Mouse (Mus musculus) left cerebral cortex, adult 8-10 months (tissue): ENCODE data around the gene Olfr1448. TPM values are rescaled to one million over a fixed set of nuclear protein-coding genes. Genes with fewer than 3 reads are reported as not detected.
"Not testable (repeated sequence)": the region's sequence is repeated elsewhere in the genome, so short reads cannot be mapped to it uniquely, and the experiment has no call there.

ENCODE experiments used
- DNase-seq, 2 experiments: peaks; one replicate each; pipeline ENCODE4 v3.0.0; 2022; ENCODE audit warnings: low spot score in 2 of 2
- total RNA-seq, 4 experiments: library from RNA; stranded (reverse); gene quantifications; 2 replicates each; pipeline ENCODE4 v1.2.4; 2022

Olfr1448 gene
- not detected for total RNA-seq

GRCm38 (mm10) chr19:12924319-12924718 is at the start of gene Olfr1448:
Olfr1448 (minus strand) TSS chr19:12924419.
- no peak for DNase-seq

DNA sequence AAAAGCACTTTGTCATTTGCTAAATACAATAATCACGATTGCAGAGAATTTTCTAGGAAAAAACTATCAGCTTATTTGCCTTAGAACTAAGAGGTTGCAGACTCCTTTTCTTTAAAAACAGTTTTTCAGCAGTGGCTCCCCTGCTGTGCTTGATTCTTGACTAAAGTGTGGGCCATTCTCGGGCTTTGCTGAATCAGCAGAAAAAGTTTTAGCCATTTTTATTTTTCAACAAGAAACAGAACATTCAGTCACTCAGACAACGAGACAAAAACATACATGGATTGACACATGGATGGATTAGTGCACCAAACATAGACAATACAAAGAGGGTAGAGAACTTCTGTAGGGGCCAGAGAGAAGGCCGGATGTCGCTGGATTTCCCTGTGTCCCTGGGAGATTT is 45.9 kb upstream of the Olfr1448 start:
- DNase-seq = not testable (repeated sequence)

- DNase-seq = no peak
Measured at GRCm38 (mm10) chr19:12949958-12950357, 25.7 kb upstream of the Olfr1448 start, which contains the start of gene Olfr1450. Olfr1450 (plus strand) TSS chr19:12950258.

DNA sequence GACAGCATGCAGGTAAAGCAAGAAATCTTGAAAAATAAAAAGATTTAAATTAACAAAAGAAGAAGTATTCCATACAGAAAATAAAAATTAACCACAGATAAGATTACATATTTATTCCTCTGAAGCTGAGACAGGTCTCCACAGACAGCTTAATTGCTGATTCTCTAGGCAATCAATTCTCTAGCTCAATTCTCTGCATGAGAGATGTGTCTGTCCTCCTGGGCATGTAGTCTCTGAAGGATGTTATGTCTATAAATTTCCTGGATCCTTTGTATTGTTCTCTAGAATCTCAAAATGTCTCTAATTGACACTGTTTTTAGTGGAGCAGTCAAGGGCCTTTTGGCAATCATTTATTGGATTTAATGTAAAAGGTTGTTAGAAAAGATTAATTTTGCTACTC is 6.3 kb upstream of the Olfr1448 start, which contains the start of gene Olfr1449:
TSS of gene Olfr1449 (plus strand) at position 301 of the 400 bp plus-strand sequence.
- no peak for DNase-seq

- no peak for DNase-seq
Measured at GRCm38 (mm10) chr19:12903643-12904042, 20.6 kb downstream of the Olfr1448 start, which contains the start of gene Olfr1447. Olfr1447 (minus strand) TSS chr19:12903743.

DNA sequence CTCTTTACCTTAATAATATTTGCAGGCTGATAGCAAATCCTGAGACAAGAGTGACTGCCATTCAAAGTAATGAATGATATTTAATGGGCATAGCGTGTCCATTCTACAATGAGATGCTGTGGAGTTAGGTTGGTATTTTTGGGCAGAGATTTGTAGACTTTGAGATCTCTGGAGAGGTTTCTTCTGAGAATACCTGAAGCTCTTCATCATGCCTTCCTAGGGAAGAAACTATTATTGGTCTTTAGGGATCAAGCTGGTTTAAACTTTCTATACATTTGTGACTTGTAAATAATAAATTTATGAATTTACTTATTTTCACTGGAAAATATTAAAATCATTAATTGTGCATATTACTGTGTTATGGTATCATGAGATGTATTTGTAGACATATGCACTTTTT is 30.8 kb downstream of the Olfr1448 start, which contains the start of gene Olfr1446:
TSS of gene Olfr1446 (minus strand) at position 101 of the 400 bp plus-strand sequence.
- no peak for DNase-seq

DNA sequence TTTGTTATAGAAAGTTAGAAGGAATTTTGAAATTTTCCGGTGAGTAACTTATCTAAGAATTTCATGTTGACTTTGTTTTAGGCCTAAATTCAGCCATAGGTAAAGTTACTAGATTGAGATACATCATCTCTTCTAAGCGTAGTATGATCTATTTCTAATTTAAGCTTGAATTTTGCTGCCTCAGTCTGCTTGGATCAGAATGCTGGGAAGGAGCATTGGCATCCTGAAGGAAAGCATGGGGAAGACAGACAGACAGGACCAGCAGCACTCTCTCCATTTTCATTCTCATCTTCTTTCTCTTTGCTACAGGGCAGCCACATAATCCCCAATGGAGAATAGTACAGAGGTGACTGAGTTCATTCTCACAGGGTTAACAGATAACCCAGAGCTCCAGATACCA is 40.7 kb downstream of the Olfr1448 start, which contains the start of gene Olfr1445:
TSS of gene Olfr1445 (plus strand) at position 301 of the 400 bp plus-strand sequence.
- no peak for DNase-seq

Other genes with a start within 250 kb of the Olfr1448 start
- gene Olfr1443, start 246.3 kb downstream of the Olfr1448 start, total RNA-seq = not detected
- not detected for gene Keg1, start 228.6 kb downstream of the Olfr1448 start, total RNA-seq
- 1 to 10 TPM; 3.2 to 4.3 (median 3.4) TPM for gene Cntf, start 158.8 kb downstream of the Olfr1448 start, total RNA-seq
- gene Zfp91, start 128.3 kb downstream of the Olfr1448 start, total RNA-seq = 10 to 100 TPM; 85.2 to 96.0 (median 91.8) TPM
- gene Lpxn, start 128.2 kb downstream of the Olfr1448 start, total RNA-seq = 1 to 10 TPM; 1.5 to 3.8 (median 2.1) TPM
- gene Gm5244, start 77.7 kb downstream of the Olfr1448 start, total RNA-seq = not detected
- gene Olfr1444, start 67.1 kb downstream of the Olfr1448 start, total RNA-seq = not detected
- gene Olfr1445, start 40.6 kb downstream of the Olfr1448 start, total RNA-seq = not detected
- gene Olfr1446, start 30.9 kb downstream of the Olfr1448 start, total RNA-seq = not detected
- not detected for gene Olfr1447, start 20.7 kb downstream of the Olfr1448 start, total RNA-seq
- not detected for gene Olfr1449, start 6.4 kb upstream of the Olfr1448 start, total RNA-seq
- gene Olfr1450, start 25.8 kb upstream of the Olfr1448 start, total RNA-seq = not detected
- gene Olfr1451, start 70.6 kb upstream of the Olfr1448 start, total RNA-seq = not detected
- not detected for gene Olfr1453, start 103.9 kb upstream of the Olfr1448 start, total RNA-seq
- gene Olfr1454, start 136.2 kb upstream of the Olfr1448 start, total RNA-seq = not detected
- gene Olfr1457, start 173.5 kb upstream of the Olfr1448 start, total RNA-seq = not detected
- gene Olfr1458, start 182.4 kb upstream of the Olfr1448 start, total RNA-seq = not detected
- under 1 TPM; 0.11 to 0.37 (median 0.17) TPM for gene Olfr1459, start 225.1 kb upstream of the Olfr1448 start, total RNA-seq
- gene Olfr1461, start 238.6 kb upstream of the Olfr1448 start, total RNA-seq = not detected